Mouse (Mus musculus) G1E (cell line): Measurements from ENCODE around the gene 3830406C13Rik.

Experiments used
- CTCF ChIP-seq: IDR thresholded peaks from 2 replicates; pipeline ENCODE4 v1.5.1; 2012; ENCODE audit warnings: low read depth, low read length, inconsistent platforms, mixed read lengths
- GATA1 ChIP-seq: IDR thresholded peaks from 2 replicates; pipeline ENCODE4 v1.6.1; 2012; ENCODE audit warnings: borderline replicate concordance, low read length, inconsistent platforms, mixed read lengths
- TAL1 ChIP-seq: conservative IDR thresholded peaks from 2 replicates; pipeline ENCODE4 v1.6.1; 2012; ENCODE audit warnings: low read depth, low read length, inconsistent platforms, mixed read lengths

DNA sequence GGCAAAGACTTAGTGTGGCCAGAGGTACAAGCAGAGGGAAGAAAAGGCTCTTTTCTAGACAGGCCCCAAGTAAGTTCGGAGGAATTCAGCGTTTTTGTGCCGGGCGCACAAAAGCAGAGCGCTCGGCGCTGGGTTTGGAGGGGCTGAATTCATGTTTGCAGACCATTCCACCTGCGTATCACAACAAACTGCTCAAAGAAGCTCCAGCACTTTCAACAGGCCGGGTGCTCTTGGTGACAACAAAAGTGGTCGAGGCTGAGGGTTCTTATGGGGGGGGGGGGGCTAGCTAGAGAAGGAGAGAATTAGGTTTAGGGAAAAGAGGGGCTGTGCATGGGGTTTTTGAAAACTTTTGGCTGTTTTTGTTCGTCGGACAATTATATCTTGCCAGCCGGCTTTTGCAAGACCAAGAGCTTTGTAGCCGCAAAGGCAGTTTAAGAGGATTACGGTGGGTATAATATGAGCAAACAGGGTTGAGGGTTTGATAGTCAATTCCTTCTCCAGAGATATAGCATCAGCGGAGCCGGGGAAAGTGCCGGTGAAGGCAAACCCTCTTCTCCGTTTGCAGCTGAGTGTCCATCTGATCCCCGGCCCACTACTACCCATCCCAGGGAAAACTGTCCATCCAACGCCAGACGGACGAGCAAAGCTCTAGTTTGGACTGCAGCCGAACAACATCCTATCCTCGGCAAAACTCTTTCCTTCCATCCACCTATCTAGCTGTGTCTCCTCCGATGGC is 63.1 kb downstream of the 3830406C13Rik start:
- no peak for TF ChIP-seq CTCF
- TF ChIP-seq GATA1, result no peak
- no peak for TF ChIP-seq TAL1
